Mouse (Mus musculus) midbrain, embryonic 10.5 days (tissue): ENCODE measurements at regions not wholly inside any gene's neighbourhood (a gene's known extent, or its start where the extent isn't known, plus 50 kb on each side); places are given as distances from the start of the nearest gene placed in this dataset.
A peak's percentile ranks its signal among the peaks of the same experiment; 100 is the strongest.
"Not testable (repeated sequence)": the region's sequence is repeated elsewhere in the genome, so short reads cannot be mapped to it uniquely, and the experiment has no call there.

Experiments
- DNase-seq: peaks from one replicate; pipeline ENCODE4 v3.0.0-alpha.2; 2017; ENCODE audit warnings: low spot score
- H3K27ac ChIP-seq: fragments of 300-500 bp; sonication (generic); replicated peaks from 2 replicates; pipeline ENCODE4 v1.5.1; 2016; ENCODE audit warnings: mild to moderate bottlenecking
- H3K27me3 ChIP-seq: fragments of 300-500 bp; sonication (generic); 2 replicates; pipeline ENCODE4 v1.6.1; 2016; ENCODE audit warnings: low read depth, mild to moderate bottlenecking; ENCODE audit not compliant: poor library complexity, severe bottlenecking
- H3K36me3 ChIP-seq: fragments of 300-500 bp; sonication (generic); 2 replicates; pipeline ENCODE4 v1.6.1; 2016; ENCODE audit warnings: mild to moderate bottlenecking, moderate library complexity
- H3K4me1 ChIP-seq: fragments of 300-500 bp; sonication (generic); 2 replicates; pipeline ENCODE4 v1.6.1; 2016
- H3K4me3 ChIP-seq: fragments of 300-500 bp; sonication (generic); 2 replicates; pipeline ENCODE4 v1.5.1; 2016; ENCODE audit warnings: mild to moderate bottlenecking, moderate library complexity
- H3K9me3 ChIP-seq: fragments of 300-500 bp; sonication (generic); replicated peaks from 2 replicates; pipeline ENCODE4 v1.6.1; 2016; ENCODE audit warnings: mild to moderate bottlenecking
- WGBS: fragments of 180-500 bp; shearing (Covaris S2); methylation state at CpG from one replicate; pipeline ENCODE4 v1.1.7; 2016; 5-methylcytosine and 5-hydroxymethylcytosine counted together

DNA sequence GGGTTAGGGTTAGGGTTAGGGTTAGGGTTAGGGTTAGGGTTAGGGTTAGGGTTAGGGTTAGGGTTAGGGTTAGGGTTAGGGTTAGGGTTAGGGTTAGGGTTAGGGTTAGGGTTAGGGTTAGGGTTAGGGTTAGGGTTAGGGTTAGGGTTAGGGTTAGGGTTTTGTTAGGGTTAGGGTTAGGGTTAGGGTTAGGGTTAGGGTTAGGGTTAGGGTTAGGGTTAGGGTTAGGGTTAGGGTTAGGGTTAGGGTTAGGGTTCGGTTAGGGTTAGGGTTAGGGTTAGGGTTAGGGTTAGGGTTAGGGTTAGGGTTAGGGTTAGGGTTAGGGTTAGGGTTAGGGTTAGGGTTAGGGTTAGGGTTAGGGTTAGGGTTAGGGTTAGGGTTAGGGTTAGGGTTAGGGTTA is 124.7 kb upstream of the Fgf14 start:
- WGBS: 10% methylated on average over 1 of the region's 1 CpGs
- not testable (repeated sequence) for H3K4me3 ChIP-seq, H3K36me3 ChIP-seq, H3K27me3 ChIP-seq, H3K4me1 ChIP-seq, H3K27ac ChIP-seq, H3K9me3 ChIP-seq, DNase-seq

DNA sequence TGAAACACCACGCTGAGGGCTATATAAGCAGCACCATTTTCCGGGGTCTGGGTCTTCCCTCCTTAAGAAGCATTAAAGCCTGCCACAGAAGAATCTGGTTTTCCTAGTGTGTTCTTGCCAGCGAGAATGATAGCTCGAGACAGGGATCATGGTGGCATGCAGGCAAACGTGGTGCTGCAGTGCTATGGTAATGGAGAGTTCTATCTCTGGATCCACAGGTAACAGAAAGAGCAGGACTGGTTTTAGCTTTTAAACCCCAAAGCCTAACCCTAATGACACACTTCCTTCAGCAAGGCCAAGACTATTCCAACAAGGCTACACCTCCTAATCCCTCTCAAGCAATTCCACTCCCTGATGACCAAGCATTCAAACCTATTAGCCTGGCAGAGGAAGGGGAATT is 123.5 kb upstream of the Fgf14 start:
- no peaks in the 10 kb centered on the region for H3K36me3 ChIP-seq
- H3K9me3 ChIP-seq: no peaks in the 10 kb centered on the region
- no peak overlapping the region for H3K4me3 ChIP-seq
- H3K27me3 ChIP-seq: no peaks in the 10 kb centered on the region
- 92% methylated on average over 5 of the region's 5 CpGs for WGBS
- no peak for DNase-seq
- H3K4me1 ChIP-seq: no peaks in the 10 kb centered on the region
- no peak overlapping the region for H3K27ac ChIP-seq

DNA sequence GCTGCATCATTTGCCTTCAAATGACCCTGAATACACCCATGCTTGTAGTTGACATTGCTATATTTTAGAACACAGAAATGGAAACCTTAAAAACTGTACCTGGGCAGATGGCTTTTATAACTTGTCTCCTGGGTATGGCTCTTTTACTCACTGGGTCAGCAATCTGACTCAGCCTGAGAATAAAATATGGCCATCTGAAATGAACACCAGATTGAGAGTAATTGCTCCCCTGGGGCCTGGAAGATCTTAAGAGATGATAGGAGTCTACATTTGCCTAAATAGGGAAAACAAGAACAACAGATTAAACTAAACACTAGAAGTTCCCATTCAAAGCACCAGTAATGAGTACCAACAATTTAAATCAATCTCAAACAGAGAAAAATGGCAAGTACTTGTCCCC is 98.5 kb upstream of the Fgf14 start:
- Histone ChIP-seq H3K27ac (no peak overlapping the region), H3K36me3 (no peaks in the 10 kb centered on the region), H3K4me1 (no peaks in the 10 kb centered on the region), H3K9me3 (no peaks in the 10 kb centered on the region), H3K4me3 (no peak overlapping the region), H3K27me3 (no peaks in the 10 kb centered on the region)
- no peak for DNase-seq

DNA sequence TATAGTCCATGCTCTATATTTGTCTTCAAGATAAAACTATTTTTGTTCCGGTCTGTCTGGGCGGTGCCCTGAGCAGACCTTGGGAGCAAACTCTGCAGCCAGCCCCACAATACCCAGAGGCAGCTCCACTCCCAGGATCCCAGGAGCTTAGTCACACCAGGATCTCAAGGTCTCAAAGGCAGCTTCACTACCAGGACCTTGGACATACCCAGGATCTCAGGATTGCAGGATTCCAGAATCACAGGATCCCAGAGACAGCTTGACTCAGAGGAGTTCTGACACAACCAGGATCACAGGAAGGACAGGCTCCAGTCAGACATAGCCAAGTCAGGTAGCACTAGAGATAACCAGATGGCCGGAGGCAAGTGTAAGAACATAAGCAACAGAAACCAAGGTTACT is 91.1 kb upstream of the Fgf14 start:
- Histone ChIP-seq H3K4me1 (no peaks in the 10 kb centered on the region), H3K36me3 (no peaks in the 10 kb centered on the region), H3K27ac (no peak overlapping the region), H3K27me3 (no peaks in the 10 kb centered on the region), H3K4me3 (no peak overlapping the region), H3K9me3 (no peaks in the 10 kb centered on the region)
- WGBS: 90% methylated on average over 3 of the region's 3 CpGs
- DNase-seq: no peak

DNA sequence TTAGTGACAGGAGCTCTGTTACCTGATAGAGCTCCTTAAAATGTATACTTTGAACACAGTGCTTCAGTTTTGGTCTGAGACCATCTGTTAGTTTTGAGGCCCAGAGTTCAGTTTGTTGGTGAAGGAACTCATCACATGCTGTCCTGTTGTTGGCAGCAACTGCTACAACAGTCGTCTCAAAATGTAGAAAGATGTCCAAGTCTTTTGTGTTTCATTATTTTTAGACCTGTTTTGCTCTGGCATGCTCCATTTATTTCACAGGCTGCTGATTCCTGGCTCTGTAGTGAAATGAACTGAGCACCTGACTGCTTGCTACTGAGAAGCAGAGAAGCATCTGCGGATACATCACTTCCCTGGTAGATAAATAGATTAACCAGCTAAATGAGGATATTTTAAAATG is 90.3 kb upstream of the Fgf14 start:
- WGBS: 78% methylated on average over 2 of the region's 2 CpGs
- no peak for DNase-seq
- Histone ChIP-seq H3K27ac (no peak overlapping the region), H3K4me1 (no peaks in the 10 kb centered on the region), H3K36me3 (no peaks in the 10 kb centered on the region), H3K4me3 (no peak overlapping the region), H3K9me3 (no peaks in the 10 kb centered on the region), H3K27me3 (no peaks in the 10 kb centered on the region)

DNA sequence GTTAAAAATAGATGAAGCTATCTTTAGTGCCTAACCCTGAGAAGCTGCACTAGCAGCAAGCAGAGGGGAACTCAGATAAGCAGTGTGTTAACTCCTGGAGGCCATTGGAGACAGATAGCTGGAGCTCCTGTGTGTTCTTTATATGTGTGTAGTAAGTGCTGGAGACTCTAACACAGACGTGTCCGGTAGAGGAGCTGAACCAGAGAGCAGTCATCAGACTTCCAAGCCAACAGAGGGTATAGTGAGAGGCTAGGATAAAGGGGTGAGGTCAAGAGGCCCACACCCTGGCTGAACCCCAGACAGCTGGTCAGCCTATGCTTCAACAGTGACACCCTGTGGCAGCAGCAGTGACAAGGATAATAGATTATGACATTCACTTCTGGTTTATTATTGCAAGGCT is 65.6 kb upstream of the Fgf14 start:
- no peaks in the 10 kb centered on the region for H3K36me3 ChIP-seq
- H3K27me3 ChIP-seq: no peaks in the 10 kb centered on the region
- DNase-seq: peak; percentile 39
- H3K9me3 ChIP-seq: no peaks in the 10 kb centered on the region
- H3K27ac ChIP-seq: no peak overlapping the region
- WGBS: 40% methylated on average over 2 of the region's 2 CpGs
- no peak overlapping the region for H3K4me3 ChIP-seq
- no peaks in the 10 kb centered on the region for H3K4me1 ChIP-seq
